Mouse (Mus musculus): ENCODE results near the gene Tanc1. TPM values are rescaled to one million over a fixed set of nuclear protein-coding genes. Genes with fewer than 3 reads are reported as not detected.

Gene Tanc1
- total RNA-seq, 2 experiments from 2014 or later, result 15.2 to 15.7 TPM

GRCm38 (mm10) chr2:59679424-59680020, 67.7 kb downstream of the Tanc1 start:
- no peak for DNase-seq (ENCODE audit: low spot score in 2 of 2)

- DNase-seq (ENCODE audit: low spot score in 2 of 2), result no peak
Measured at GRCm38 (mm10) chr2:59680736-59681135, 68.9 kb downstream of the Tanc1 start.

- DNase-seq (ENCODE audit: low spot score in 2 of 2), result no peak
Measured at GRCm38 (mm10) chr2:59681181-59681580, 69.3 kb downstream of the Tanc1 start.

GRCm38 (mm10) chr2:59684864-59685605, 73.2 kb downstream of the Tanc1 start:
- DNase-seq (ENCODE audit: low spot score in 2 of 2), result no peak

- DNase-seq (ENCODE audit: low spot score in 2 of 2), result no peak
Measured at GRCm38 (mm10) chr2:59685606-59685950, 73.7 kb downstream of the Tanc1 start.

GRCm38 (mm10) chr2:59688261-59689104, 76.6 kb downstream of the Tanc1 start:
- DNase-seq (ENCODE audit: low spot score in 2 of 2), result no peak

GRCm38 (mm10) chr2:59691112-59691511, 79.3 kb downstream of the Tanc1 start:
- no peak for DNase-seq (ENCODE audit: low spot score in 2 of 2)

GRCm38 (mm10) chr2:59693473-59693872, 81.6 kb downstream of the Tanc1 start:
- DNase-seq (ENCODE audit: low spot score in 2 of 2), result no peak

GRCm38 (mm10) chr2:59697123-59697522, 85.3 kb downstream of the Tanc1 start:
- no peak for DNase-seq (ENCODE audit: low spot score in 2 of 2)

GRCm38 (mm10) chr2:59697722-59698634, 86.1 kb downstream of the Tanc1 start:
- no peak for DNase-seq (ENCODE audit: low spot score in 2 of 2)

GRCm38 (mm10) chr2:59698635-59699300, 86.9 kb downstream of the Tanc1 start:
- DNase-seq (ENCODE audit: low spot score in 2 of 2), result no peak

- DNase-seq (ENCODE audit: low spot score in 2 of 2), result no peak
Measured at GRCm38 (mm10) chr2:59699893-59700292, 88.1 kb downstream of the Tanc1 start.

GRCm38 (mm10) chr2:59705221-59705620, 93.4 kb downstream of the Tanc1 start:
- no peak for DNase-seq (ENCODE audit: low spot score in 2 of 2)

- no peak for DNase-seq (ENCODE audit: low spot score in 2 of 2)
Measured at GRCm38 (mm10) chr2:59706806-59707205, 95.0 kb downstream of the Tanc1 start.

GRCm38 (mm10) chr2:59707922-59708706, 96.3 kb downstream of the Tanc1 start:
- DNase-seq (ENCODE audit: low spot score in 2 of 2), result no peak

GRCm38 (mm10) chr2:59710771-59711170, 98.9 kb downstream of the Tanc1 start:
- DNase-seq (ENCODE audit: low spot score in 2 of 2), result no peak

- DNase-seq (ENCODE audit: low spot score in 2 of 2), result no peak
Measured at GRCm38 (mm10) chr2:59711992-59712391, 100.2 kb downstream of the Tanc1 start.

GRCm38 (mm10) chr2:59712484-59712883, 100.6 kb downstream of the Tanc1 start:
- no peak for DNase-seq (ENCODE audit: low spot score in 2 of 2)

All from adrenal gland, adult 18-20 months (tissue).